Mouse (Mus musculus): ENCODE results near the gene Timm8a1.

- TF ChIP-seq CTCF (IDR thresholded peaks at IDR 0.05) (no peak), EP300 (IDR thresholded peaks at IDR 0.05) (no peak)
These were observed 16.4 kb downstream of the Timm8a1 start for GRCm38 (mm10) chrX:134525260-134525659.

Data from lung, postnatal 0 days (tissue).